Mouse (Mus musculus) midbrain, embryonic 12.5 days (tissue): ENCODE results near the gene Magi1. TPM values are rescaled to one million over a fixed set of nuclear protein-coding genes. Genes with fewer than 3 reads are reported as not detected.
A peak's percentile ranks its signal among the peaks of the same experiment; 100 is the strongest.

Experiments
- ATAC-seq: fragments of 200-750 bp; cut with Nextera tagmentation; 2 replicates; pipeline ENCODE4 v1.8.0; 2017; ENCODE audit warnings: low read depth, moderate TSS enrichment, moderate library complexity; ENCODE audit not compliant: low FRiP score
- H3K27ac ChIP-seq: fragments of 300-500 bp; sonication (generic); replicated peaks from 2 replicates; pipeline ENCODE4 v1.5.1; 2016; ENCODE audit warnings: mild to moderate bottlenecking
- H3K27me3 ChIP-seq: fragments of 300-500 bp; sonication (generic); 2 replicates; pipeline ENCODE4 v1.6.1; 2016; ENCODE audit warnings: mild to moderate bottlenecking
- H3K36me3 ChIP-seq: fragments of 300-500 bp; sonication (generic); 2 replicates; pipeline ENCODE4 v1.6.1; 2016
- H3K4me1 ChIP-seq: fragments of 300-500 bp; sonication (generic); 2 replicates; pipeline ENCODE4 v1.6.1; 2016
- H3K4me2 ChIP-seq: fragments of 300-500 bp; sonication (generic); replicated peaks from 2 replicates; pipeline ENCODE4 v1.6.1; 2016; ENCODE audit warnings: mild to moderate bottlenecking, moderate library complexity
- H3K4me3 ChIP-seq: fragments of 300-500 bp; sonication (generic); 2 replicates; pipeline ENCODE4 v1.5.1; 2016; ENCODE audit warnings: mild to moderate bottlenecking
- H3K9ac ChIP-seq: fragments of 300-500 bp; sonication (generic); replicated peaks from 2 replicates; pipeline ENCODE4 v1.6.1; 2016; ENCODE audit warnings: mild to moderate bottlenecking, moderate library complexity
- H3K9me3 ChIP-seq: fragments of 300-500 bp; sonication (generic); 2 replicates; pipeline ENCODE4 v1.6.1; 2016; ENCODE audit warnings: mild to moderate bottlenecking
- WGBS: fragments of 180-500 bp; shearing (Covaris S2); methylation state at CpG from one replicate; pipeline ENCODE4 v1.1.7; 2016; 5-methylcytosine and 5-hydroxymethylcytosine counted together
- polyA plus RNA-seq: library from polyadenylated mRNA; unstranded; fragments of >200 nt; fragmentation: Nextera tagmentation; extraction: Ambion mirVana; gene quantifications from 2 replicates; pipeline ENCODE4 v1.2.1, GENCODE M21; 2016

Magi1 gene
- polyA plus RNA-seq, 1 experiment from 2014 or later: 45.1 TPM

GRCm38 (mm10) chr6:94282301-94283241, 1.1 kb downstream of the Magi1 start:
- Histone ChIP-seq H3K27me3 (peaks cover 11% of the 10 kb centered on the region), H3K9me3 (no peaks in the 10 kb centered on the region), H3K4me1 (peaks cover 29% of the 10 kb centered on the region), H3K9ac (peak overlapping the region; percentile 80), H3K36me3 (no peaks in the 10 kb centered on the region), H3K4me3 (peak overlapping the region; percentile 79), H3K4me2 (peak overlapping the region; percentile 96), H3K27ac (peak overlapping the region; percentile 93)
- WGBS: under 1% methylated on average over 55 of the region's 55 CpGs
- 0 out of 2 replicates have a peak, but pooled peaks have one; percentile 7 for ATAC-seq

GRCm38 (mm10) chr6:94281606-94282280, 2.0 kb downstream of the Magi1 start:
- Histone ChIP-seq H3K36me3 (no peaks in the 10 kb centered on the region), H3K9ac (peak overlapping the region; percentile 80), H3K9me3 (no peaks in the 10 kb centered on the region), H3K4me3 (peak overlapping the region; percentile 79), H3K27ac (no peak overlapping the region), H3K4me1 (peaks cover 29% of the 10 kb centered on the region), H3K4me2 (peak overlapping the region; percentile 96), H3K27me3 (peaks cover 11% of the 10 kb centered on the region)
- no peak for ATAC-seq
- 10% methylated on average over 17 of the region's 17 CpGs for WGBS

- 94% methylated on average over 3 of the region's 3 CpGs for WGBS
- no peak overlapping the region for H3K27ac ChIP-seq
- H3K9ac ChIP-seq: no peak overlapping the region
- no peak overlapping the region for H3K4me3 ChIP-seq
- H3K4me1 ChIP-seq: no peaks in the 10 kb centered on the region
- H3K9me3 ChIP-seq: no peaks in the 10 kb centered on the region
- no peak for ATAC-seq
- H3K27me3 ChIP-seq: no peaks in the 10 kb centered on the region
- no peak overlapping the region for H3K4me2 ChIP-seq
- no peaks in the 10 kb centered on the region for H3K36me3 ChIP-seq
These were observed 9.8 kb downstream of the Magi1 start for GRCm38 (mm10) chr6:94273941-94274340.

- Histone ChIP-seq H3K4me1 (peaks cover 6% of the 10 kb centered on the region; the same call in 1 of the 2 replicates), H3K4me2 (no peak overlapping the region), H3K27me3 (no peaks in the 10 kb centered on the region), H3K4me3 (no peak overlapping the region), H3K27ac (no peak overlapping the region), H3K9me3 (no peaks in the 10 kb centered on the region), H3K9ac (no peak overlapping the region), H3K36me3 (no peaks in the 10 kb centered on the region)
- ATAC-seq: no peak
- WGBS: 82% methylated on average over 5 of the region's 5 CpGs
These were observed 13.7 kb downstream of the Magi1 start for GRCm38 (mm10) chr6:94270001-94270400.

GRCm38 (mm10) chr6:94269174-94269573, 14.5 kb downstream of the Magi1 start:
- Histone ChIP-seq H3K4me3 (no peak overlapping the region), H3K9ac (no peak overlapping the region), H3K27me3 (no peaks in the 10 kb centered on the region), H3K4me2 (no peak overlapping the region), H3K36me3 (no peaks in the 10 kb centered on the region), H3K9me3 (no peaks in the 10 kb centered on the region), H3K27ac (no peak overlapping the region), H3K4me1 (peaks cover 9% of the 10 kb centered on the region; the same call in 1 of the 2 replicates)
- ATAC-seq: no peak
- WGBS: 93% methylated on average over 4 of the region's 4 CpGs

- WGBS: 52% methylated on average over 3 of the region's 3 CpGs
- Histone ChIP-seq H3K4me1 (peaks cover 9% of the 10 kb centered on the region; the same call in 1 of the 2 replicates), H3K36me3 (no peaks in the 10 kb centered on the region), H3K9ac (no peak overlapping the region), H3K27ac (no peak overlapping the region), H3K4me3 (no peak overlapping the region), H3K9me3 (no peaks in the 10 kb centered on the region), H3K27me3 (no peaks in the 10 kb centered on the region), H3K4me2 (no peak overlapping the region)
- ATAC-seq: no peak
These were observed 18.3 kb downstream of the Magi1 start for GRCm38 (mm10) chr6:94265244-94265935.

- H3K9ac ChIP-seq: no peak overlapping the region
- H3K27me3 ChIP-seq: no peaks in the 10 kb centered on the region
- no peaks in the 10 kb centered on the region for H3K36me3 ChIP-seq
- H3K9me3 ChIP-seq: no peaks in the 10 kb centered on the region
- H3K4me1 ChIP-seq: peaks cover 9% of the 10 kb centered on the region; the same call in 1 of the 2 replicates
- no peak overlapping the region for H3K27ac ChIP-seq
- no peak overlapping the region for H3K4me2 ChIP-seq
- no peak for ATAC-seq
- no peak overlapping the region for H3K4me3 ChIP-seq
- WGBS: 82% methylated on average over 7 of the region's 7 CpGs
These were observed 19.4 kb downstream of the Magi1 start for GRCm38 (mm10) chr6:94264183-94264941.

GRCm38 (mm10) chr6:94260831-94261230, 22.9 kb downstream of the Magi1 start:
- Histone ChIP-seq H3K9me3 (no peaks in the 10 kb centered on the region), H3K9ac (no peak overlapping the region), H3K36me3 (no peaks in the 10 kb centered on the region), H3K4me3 (no peak overlapping the region), H3K27me3 (no peaks in the 10 kb centered on the region), H3K4me2 (no peak overlapping the region), H3K27ac (no peak overlapping the region), H3K4me1 (peaks cover 11% of the 10 kb centered on the region; the same call in 1 of the 2 replicates)
- 94% methylated on average over 5 of the region's 5 CpGs for WGBS
- ATAC-seq: no peak

GRCm38 (mm10) chr6:94259981-94260380, 23.7 kb downstream of the Magi1 start:
- no peak overlapping the region for H3K4me3 ChIP-seq
- H3K36me3 ChIP-seq: no peaks in the 10 kb centered on the region
- H3K9ac ChIP-seq: no peak overlapping the region
- no peak for ATAC-seq
- WGBS: 94% methylated on average over 2 of the region's 2 CpGs
- H3K27me3 ChIP-seq: no peaks in the 10 kb centered on the region
- H3K4me2 ChIP-seq: no peak overlapping the region
- H3K9me3 ChIP-seq: no peaks in the 10 kb centered on the region
- H3K27ac ChIP-seq: no peak overlapping the region
- H3K4me1 ChIP-seq: peaks cover 11% of the 10 kb centered on the region

- no peaks in the 10 kb centered on the region for H3K36me3 ChIP-seq
- H3K4me1 ChIP-seq: peaks cover 14% of the 10 kb centered on the region
- ATAC-seq: no peak
- H3K27ac ChIP-seq: no peak overlapping the region
- no peaks in the 10 kb centered on the region for H3K27me3 ChIP-seq
- no peak overlapping the region for H3K4me3 ChIP-seq
- WGBS: 62% methylated on average over 3 of the region's 3 CpGs
- H3K9ac ChIP-seq: no peak overlapping the region
- H3K4me2 ChIP-seq: no peak overlapping the region
- H3K9me3 ChIP-seq: no peaks in the 10 kb centered on the region
These were observed 25.9 kb downstream of the Magi1 start for GRCm38 (mm10) chr6:94257831-94258173.
